Mouse (Mus musculus): ENCODE measurements around the gene Edc4. TPM values are rescaled to one million over a fixed set of nuclear protein-coding genes. Genes with fewer than 3 reads are reported as not detected.

The Edc4 gene
- total RNA-seq (2015; ENCODE audit: low replicate concordance) (4.0 and 9.2 TPM in 2 replicates), total RNA-seq (2017; ENCODE audit: low replicate concordance) (12.4 and 17.6 TPM in 2 replicates)

GRCm38 (mm10) chr8:105880754-105881520 is at the start of gene Edc4:
Edc4 (plus strand) TSS chr8:105880881.
- ATAC-seq (replicated peaks; ENCODE audit: low FRiP score, poor library complexity, severe bottlenecking), result peak; percentile 92

GRCm38 (mm10) chr8:105833740-105834139 is 46.9 kb upstream of the Edc4 start:
- peak; percentile 55 for ATAC-seq (replicated peaks; ENCODE audit: low FRiP score, poor library complexity, severe bottlenecking)

- ATAC-seq (replicated peaks; ENCODE audit: low FRiP score, poor library complexity, severe bottlenecking), result peak; percentile 81
Measured at GRCm38 (mm10) chr8:105835318-105835717, 45.4 kb upstream of the Edc4 start.

GRCm38 (mm10) chr8:105836991-105837390 is 43.7 kb upstream of the Edc4 start:
- ATAC-seq (replicated peaks; ENCODE audit: low FRiP score, poor library complexity, severe bottlenecking), result no peak

- ATAC-seq (replicated peaks; ENCODE audit: low FRiP score, poor library complexity, severe bottlenecking), result no peak
Measured at GRCm38 (mm10) chr8:105839209-105839608, 41.5 kb upstream of the Edc4 start.

GRCm38 (mm10) chr8:105846678-105847077 is 34.0 kb upstream of the Edc4 start:
- no peak for ATAC-seq (replicated peaks; ENCODE audit: low FRiP score, poor library complexity, severe bottlenecking)

GRCm38 (mm10) chr8:105850014-105850413 is 30.7 kb upstream of the Edc4 start:
- no peak for ATAC-seq (replicated peaks; ENCODE audit: low FRiP score, poor library complexity, severe bottlenecking)

- ATAC-seq (replicated peaks; ENCODE audit: low FRiP score, poor library complexity, severe bottlenecking), result no peak
Measured at GRCm38 (mm10) chr8:105850611-105851010, 30.1 kb upstream of the Edc4 start.

GRCm38 (mm10) chr8:105851651-105852143 is 29.0 kb upstream of the Edc4 start:
- ATAC-seq (replicated peaks; ENCODE audit: low FRiP score, poor library complexity, severe bottlenecking), result peak; percentile 80

- ATAC-seq (replicated peaks; ENCODE audit: low FRiP score, poor library complexity, severe bottlenecking), result no peak
Measured at GRCm38 (mm10) chr8:105852146-105852729, 28.4 kb upstream of the Edc4 start.

- ATAC-seq (replicated peaks; ENCODE audit: low FRiP score, poor library complexity, severe bottlenecking), result no peak
Measured at GRCm38 (mm10) chr8:105853178-105853577, 27.5 kb upstream of the Edc4 start, which contains the start of gene Cenpt. Cenpt (minus strand) TSS chr8:105853278.

- no peak for ATAC-seq (replicated peaks; ENCODE audit: low FRiP score, poor library complexity, severe bottlenecking)
Measured at GRCm38 (mm10) chr8:105854303-105854702, 26.4 kb upstream of the Edc4 start.

- peak; percentile 71 for ATAC-seq (replicated peaks; ENCODE audit: low FRiP score, poor library complexity, severe bottlenecking)
Measured at GRCm38 (mm10) chr8:105854715-105855216, 25.9 kb upstream of the Edc4 start, which contains the start of gene Thap11. Thap11 (plus strand) TSS chr8:105855132.

GRCm38 (mm10) chr8:105855248-105856167 is 25.2 kb upstream of the Edc4 start:
- peak; percentile 4; the same call in 1 of the 2 replicates for ATAC-seq (replicated peaks; ENCODE audit: low FRiP score, poor library complexity, severe bottlenecking)

- no peak for ATAC-seq (replicated peaks; ENCODE audit: low FRiP score, poor library complexity, severe bottlenecking)
Measured at GRCm38 (mm10) chr8:105856168-105856835, 24.4 kb upstream of the Edc4 start.

GRCm38 (mm10) chr8:105858495-105858894 is 22.2 kb upstream of the Edc4 start:
- ATAC-seq (replicated peaks; ENCODE audit: low FRiP score, poor library complexity, severe bottlenecking), result no peak

GRCm38 (mm10) chr8:105859314-105859713 is 21.4 kb upstream of the Edc4 start:
- ATAC-seq (replicated peaks; ENCODE audit: low FRiP score, poor library complexity, severe bottlenecking), result peak; percentile 18; the same call in 1 of the 2 replicates

- ATAC-seq (replicated peaks; ENCODE audit: low FRiP score, poor library complexity, severe bottlenecking), result peak; percentile 83
Measured at GRCm38 (mm10) chr8:105860143-105860981, 20.3 kb upstream of the Edc4 start, which contains the start of gene Nutf2. Nutf2 (plus strand) TSS chr8:105860580.
